Mouse (Mus musculus) heart, adult 2 months (tissue): Measurements from ENCODE around the gene Haus5.

ENCODE experiments used
- CTCF ChIP-seq: fragments of 200-600 bp; IDR thresholded peaks from 2 replicates; pipeline ENCODE4 v1.8.1; 2022; ENCODE audit warnings: antibody characterized with exemption, mild to moderate bottlenecking, moderate library complexity
- POLR2A ChIP-seq: fragments of 200-500 bp; IDR thresholded peaks from 2 replicates; pipeline ENCODE4 v1.6.1; 2011; ENCODE audit warnings: mild to moderate bottlenecking, low read depth, low read length, control low read depth; ENCODE audit not compliant: insufficient read depth

DNA sequence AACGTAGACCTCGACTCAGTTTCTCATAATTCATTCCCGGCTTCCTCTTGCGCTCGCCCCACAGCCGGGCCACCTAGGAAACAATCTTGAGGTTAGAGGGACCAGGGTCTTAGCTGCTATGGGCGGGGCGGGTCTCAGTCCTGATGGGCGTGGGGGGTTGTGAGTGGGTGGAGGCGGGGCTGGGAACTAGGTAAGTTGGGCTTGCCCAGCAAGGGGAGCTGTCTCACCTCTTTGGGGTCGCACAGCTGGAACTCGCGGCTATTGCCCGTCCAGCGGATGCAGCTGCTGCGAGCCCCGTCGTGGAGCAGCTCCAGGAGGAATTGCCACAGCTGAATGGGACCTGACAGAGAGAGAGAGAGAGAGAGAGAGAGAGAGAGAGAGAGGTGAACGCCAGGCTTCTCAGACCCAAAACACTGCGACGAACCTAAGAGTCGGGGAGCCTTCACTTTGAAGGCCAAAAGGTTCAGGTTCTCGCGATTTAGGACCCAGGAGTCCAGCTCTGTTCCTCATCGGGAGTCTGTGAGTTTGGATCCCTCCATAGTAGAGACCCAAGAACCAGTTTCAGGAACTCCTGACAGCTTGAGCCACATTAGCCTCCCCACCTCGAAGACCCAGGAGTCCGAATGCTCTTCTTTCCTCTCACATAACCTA lies 30.9 kb downstream of the Haus5 start:
- TF ChIP-seq POLR2A (no peak), CTCF (no peak)
